Mouse (Mus musculus) WW6 (cell line): ENCODE results near the gene Ercc4.
"Not testable (repeated sequence)": the region's sequence is repeated elsewhere in the genome, so short reads cannot be mapped to it uniquely, and the experiment has no call there.

Source experiments
- DNase-seq: peaks from one replicate; pipeline ENCODE4 v3.0.0-alpha.2; 2013; ENCODE audit warnings: low read depth, low spot score

Ercc4 gene

DNA sequence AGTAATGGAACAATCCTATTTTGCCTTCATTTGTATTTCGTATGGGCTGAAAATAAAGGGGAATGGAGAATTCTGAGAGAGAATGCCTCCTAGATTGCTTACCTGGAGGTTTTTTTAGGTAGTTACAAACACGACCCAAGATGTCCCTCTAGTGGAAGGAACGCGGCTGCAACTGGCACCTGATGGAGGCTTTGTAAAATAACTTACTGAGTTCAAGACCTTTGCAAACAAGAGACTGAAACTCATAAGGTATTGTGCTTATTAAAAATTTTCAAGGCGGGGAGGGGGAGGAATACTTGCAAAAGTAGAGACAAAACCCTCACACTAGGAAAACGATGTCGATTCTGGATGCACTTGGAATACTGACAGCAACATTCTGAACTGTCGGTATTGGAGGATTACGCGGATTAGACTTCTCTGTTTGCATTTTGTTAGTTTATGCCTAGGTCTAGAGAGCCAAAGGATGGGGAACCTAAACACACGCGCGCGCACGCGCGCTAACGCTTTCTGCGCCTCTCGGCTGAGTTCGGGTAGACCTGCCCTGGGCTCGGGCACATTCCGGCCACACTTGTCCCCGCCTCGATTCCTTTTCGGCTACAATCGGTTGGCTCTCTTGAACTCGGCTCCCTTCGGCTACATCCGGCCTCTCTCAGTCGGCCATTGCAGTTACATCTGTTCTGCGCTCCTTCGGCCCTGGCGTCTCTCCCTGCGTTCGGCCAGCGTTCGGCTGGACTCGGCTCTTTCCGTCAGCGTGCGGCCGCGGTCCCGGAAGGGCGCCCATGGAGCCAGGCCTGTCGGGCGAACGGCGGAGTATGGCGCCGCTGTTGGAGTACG, at the start of gene Ercc4:
Gene Ercc4, plus strand, starts transcription at position 529 of the 834 bp plus-strand sequence.
- peak; percentile 65 for DNase-seq

DNA sequence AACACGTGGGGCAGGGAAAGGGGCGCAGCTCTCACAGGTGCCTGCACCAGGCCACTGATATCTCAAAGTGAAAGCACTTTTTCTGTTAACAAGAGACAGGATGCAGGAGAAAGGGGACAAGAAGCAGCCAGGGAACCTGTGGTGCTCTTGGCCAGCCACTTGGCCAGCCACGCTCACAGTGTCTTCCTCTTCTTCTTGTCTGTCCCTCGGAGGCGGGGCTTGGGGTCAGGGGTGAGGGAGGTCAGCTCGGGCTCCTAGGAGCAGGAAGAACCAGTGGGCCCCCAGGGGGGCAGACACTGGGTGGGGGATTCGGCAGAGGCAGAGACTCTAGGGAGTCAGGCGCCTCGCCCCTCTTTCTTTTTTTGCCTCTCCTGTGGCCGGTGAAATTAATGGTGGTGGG, 48.4 kb upstream of the Ercc4 start:
- DNase-seq: no peak

DNA sequence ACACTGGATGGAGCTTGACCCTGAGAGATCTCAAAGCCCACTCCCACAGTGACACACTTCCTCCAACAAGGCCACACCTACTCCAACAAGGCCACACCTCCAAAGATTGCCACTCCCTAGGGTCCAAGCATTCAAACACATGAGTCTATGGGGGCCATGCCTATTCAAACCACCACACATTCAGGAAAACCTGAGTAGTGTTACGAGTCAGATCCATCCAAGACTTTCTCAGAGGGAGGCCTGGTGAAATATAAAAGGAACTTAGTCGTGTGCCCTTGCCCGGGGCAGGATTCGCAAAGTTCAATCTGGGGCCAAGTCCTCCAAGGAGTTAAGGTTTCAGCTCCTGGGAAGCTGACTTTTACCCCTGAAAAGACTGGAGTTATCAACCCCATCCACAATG, 35.3 kb upstream of the Ercc4 start:
- DNase-seq: no peak

DNA sequence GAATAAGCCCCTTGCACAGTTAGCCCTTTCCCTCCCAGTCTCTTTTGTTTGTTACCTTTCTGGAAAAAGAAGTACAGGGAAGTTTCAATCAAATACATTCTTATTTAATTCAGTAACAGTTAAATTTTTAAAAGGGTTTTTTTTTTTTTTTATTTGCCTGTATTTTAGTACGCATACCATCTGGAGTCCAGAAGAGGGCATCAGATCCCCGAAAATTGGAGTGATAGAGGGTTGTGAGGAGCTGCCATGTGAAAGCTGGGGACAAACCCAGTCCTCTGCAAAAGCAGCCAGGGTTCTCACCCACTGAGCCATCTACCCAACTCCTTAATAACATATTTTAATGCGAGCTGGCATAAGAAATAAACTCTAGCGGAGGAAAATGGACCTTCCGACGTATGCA, 29.3 kb upstream of the Ercc4 start:
- no peak for DNase-seq

DNA sequence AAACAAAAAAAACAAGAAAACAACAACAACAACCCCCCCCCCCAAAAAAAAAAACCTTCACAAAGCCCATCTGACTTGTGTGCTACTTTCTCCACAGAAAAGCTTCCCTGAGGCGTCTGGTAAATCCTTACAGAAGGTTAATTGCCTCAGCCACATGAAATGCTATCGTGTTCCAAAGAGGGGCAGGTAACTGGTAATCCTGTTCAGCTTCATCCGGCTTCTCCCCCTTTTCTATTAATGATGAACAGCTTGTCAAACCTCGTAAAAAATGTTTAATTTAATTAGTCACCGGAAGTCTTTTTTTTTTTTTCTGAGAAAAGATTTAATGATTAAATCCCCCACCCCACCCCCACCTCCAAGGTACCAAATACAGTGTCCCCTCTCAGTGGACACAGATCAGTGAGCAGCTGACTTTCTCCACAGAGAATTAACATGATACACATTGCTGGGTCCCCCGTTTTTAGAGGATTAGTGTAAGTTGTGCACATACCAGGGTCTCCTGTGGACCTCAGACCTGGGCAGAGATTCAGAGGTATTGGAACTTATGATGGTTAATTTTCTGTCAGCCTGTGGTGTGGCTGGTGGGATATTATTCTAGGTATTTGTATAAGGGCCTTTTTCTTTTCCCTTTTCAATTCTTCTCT, 26.2 kb upstream of the Ercc4 start:
- no peak for DNase-seq

DNA sequence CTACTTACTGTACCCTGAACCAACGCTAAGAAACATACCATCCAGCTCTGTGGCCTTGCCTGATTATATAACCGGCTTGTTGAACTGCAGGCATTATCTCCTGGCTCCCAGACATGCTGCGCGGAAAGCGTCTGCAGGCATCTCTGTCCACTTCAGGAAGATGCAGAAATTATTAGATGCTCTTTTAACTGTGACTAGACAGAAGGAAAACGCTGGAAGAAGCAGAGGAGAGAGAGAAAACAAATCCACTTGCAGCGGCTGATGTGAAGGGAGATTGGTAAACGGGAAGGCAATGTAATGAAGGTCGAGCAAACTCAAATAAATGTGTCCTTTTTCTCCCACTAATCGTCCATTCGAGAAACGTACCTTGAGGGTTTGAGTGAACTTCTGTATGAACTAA, 1.1 kb upstream of the Ercc4 start:
- DNase-seq: no peak

DNA sequence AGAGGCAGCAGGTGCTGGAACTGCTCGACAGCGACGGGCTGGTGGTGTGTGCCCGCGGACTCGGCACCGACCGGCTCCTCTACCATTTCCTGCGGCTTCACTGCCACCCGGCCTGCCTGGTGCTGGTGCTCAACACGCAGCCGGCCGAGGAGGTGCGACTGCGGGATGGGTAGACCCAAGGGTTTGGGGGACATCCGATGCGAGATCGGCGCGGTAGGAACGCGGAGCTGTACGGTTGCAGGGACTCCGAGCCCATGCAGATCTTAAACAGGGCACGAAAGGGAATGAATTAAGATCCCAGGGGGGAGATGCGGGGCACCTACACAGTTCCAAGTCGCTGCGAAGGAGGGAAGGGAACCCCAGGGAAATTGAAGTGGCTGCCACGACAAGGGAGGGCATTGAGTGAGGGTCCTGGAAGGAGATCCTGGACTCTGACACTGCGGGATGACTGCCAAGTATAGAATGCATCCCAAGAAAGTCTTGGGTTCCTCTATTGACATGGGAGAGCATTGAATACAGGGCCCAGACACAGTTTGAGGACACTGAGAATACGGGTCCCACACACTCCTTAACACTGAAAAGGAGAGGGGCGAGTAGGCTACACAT, 609 bp downstream of the Ercc4 start:
- no peak for DNase-seq

DNA sequence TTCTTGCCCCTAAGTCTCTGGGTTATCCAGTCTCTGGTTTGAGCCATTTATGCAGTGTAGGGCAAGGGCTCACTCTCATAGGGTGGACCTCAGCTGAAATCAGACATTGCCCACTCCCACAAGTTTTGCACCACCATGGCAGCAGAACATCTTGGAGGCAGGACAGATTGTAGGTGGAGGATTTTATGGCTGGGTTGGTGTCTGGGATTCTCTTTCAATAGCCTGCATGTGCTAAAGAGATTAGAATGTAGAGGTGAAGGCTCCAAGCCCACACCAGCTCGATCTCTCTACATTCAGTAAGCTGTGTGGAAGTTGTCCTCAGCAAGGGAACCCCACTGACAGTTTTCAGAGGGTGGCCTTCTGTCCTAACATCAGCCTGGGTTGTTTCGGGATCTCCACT, 5.3 kb downstream of the Ercc4 start:
- no peak for DNase-seq

DNA sequence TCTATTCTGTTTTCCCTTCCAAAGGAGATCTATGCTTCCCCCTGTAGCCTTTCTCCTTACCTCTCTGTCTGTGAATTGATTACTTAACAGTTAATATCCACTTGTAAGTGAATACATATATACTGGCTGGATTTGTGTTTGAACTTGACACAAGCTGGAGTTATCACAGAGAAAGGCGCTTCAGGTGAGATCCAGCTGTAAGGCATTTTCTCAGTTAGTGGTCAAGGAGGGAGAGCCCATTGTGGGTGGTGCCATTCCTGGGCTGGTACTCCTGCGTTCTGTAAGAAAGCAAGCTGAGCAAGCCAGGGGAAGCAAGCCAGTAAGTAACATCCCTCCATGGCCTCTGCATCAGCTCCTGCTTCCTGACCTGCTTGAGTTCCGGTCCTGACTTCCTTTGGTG, 6.0 kb downstream of the Ercc4 start:
- DNase-seq: not testable (repeated sequence)

DNA sequence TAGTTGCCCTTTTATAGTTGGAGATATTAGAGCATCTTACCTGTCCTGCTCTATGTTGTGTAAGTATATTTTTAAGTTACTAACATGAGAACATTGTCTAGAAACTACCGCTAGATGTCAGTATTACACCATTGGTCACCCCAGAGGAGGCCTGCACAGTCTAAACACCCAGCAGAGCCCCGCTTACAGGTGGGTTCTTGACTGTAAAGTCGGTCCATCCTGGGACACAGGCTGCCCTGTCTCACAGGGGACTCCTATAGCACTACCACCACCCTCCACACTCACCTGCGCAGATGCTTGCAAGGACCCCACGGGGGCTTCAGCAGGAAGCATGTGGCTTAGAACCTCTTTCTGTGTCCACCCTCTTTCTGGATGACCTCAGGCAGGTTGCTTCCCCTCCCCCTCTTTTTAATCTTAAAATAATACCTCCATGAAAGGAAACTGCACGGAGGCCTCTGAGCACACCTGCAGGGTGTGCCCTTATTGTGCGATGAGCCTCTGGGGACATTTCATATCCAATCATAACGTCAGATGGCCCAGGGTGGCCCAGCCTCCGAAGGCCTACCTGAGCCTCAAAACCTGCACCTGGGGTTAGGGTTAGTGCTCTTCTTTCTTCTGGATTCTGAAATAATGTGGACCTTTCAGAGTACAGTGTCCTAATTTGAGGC, 7.9 kb downstream of the Ercc4 start:
- DNase-seq: no peak

DNA sequence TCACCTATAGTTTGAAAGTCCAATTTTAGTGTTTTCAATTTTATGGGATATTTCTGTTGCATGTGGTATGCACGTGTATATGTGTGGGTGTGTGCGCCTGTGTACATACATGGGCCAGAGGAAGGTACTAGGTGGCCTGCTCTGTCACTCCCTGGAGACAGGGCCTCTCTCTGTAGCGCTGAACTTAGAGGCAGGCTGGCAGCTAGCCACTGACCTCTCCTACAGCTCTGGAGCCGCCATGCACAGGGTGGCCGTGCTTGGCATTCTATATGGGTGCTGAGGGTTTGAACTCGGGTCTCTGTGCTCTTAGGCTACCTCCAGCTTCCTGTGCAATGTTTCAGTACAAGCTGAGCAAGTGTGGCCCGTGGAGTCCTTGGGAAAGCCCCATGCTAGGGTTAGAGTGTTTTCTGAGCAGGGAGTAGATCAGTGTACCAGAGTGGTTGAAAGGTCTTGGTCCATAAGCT, 8.5 kb downstream of the Ercc4 start:
- no peak for DNase-seq

DNA sequence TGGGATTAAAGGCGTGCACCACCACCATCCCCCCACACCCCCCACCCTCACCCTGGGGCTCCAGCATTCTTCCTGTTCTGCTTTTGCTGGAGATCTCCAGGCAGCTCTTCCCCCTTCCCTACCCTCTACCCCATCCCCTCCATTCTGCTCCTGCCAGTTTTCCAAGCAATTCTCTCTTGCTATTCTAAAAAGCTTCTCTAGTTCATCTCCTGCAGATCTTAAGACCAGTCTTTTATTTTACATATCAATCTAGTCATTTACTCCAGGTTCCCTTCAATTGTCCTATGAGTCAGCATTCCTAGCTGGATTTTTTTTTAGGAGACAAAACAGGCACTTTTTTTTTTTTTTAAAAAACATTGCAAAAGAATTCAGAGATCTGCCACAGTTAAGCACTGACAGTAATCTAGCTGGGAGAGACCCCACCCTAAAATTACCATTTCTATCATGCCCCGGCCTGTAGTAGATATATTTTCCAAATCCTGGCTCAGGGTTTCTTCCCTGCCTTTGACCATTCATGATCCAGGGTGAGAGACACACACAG, 9.3 kb downstream of the Ercc4 start:
- no peak for DNase-seq

DNA sequence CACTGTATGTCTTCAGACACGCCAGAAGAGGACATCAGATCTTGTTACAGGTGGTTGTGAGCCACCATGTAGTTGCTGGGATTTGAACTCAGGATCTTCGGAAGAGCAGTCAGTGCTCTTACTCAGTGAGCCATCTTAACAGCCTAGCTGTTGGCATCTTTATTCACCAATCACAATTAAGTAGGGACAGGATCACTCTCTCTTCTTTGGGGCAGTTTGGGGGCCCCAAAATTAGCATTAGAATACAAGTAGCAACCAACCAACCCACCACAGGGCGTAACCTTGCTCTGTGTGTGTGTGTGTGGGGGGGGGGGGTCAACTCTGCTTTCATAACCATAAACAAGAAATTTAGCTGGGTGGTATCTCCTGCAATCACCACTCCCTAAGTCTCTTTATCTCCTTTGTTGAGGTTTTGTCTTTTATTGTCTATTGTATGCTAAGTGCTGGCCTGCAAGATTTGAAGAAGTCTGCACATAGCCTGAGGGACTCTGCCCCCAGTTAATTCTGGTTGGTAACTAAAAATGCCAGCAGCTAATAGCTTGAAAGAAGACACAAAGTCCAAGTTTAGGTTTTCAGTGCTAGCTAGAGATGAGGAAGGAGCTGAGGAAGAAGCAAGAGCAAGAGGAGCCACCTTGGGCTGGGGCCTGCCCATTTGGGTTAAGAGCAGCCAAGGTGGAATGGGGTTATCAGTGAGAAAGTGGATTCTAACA, 10.3 kb downstream of the Ercc4 start:
- DNase-seq: no peak

DNA sequence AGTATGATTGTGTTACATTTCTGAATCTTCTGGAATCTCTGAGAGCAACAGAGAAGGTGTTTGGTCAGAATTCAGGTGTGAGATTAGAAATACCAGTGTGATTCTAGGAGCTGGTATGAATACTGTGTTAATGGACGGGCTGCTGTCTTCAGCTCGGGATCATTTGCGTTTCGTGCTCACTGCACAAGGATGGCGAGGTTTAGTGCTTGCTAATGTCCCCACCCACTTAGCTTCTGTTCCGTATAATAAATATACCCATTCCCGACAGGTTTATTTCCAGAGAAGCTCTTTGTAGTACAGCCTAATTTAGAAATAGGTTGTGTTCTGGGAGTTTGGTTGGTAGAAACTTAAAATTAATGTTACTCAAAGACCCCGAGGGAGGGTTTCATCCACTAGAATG, 15.9 kb downstream of the Ercc4 start:
- no peak for DNase-seq

DNA sequence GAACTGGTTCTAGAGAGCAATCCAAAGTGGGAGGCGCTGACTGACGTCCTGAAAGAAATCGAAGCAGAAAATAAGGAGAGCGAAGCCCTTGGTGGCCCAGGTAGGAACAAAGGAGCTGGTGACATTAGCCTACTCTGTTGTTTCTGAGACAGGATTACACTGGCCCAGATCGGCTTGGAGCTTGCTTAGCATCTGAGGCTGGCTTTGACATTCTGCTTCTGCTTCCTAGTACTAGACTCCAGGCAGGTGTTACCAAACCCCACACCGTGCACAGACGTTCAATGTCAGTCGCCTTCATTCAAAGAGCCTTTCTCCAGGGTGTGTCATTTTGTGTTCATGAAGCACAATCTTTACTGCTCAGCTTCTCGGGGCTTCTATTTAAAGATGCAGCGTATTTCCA, 18.1 kb downstream of the Ercc4 start:
- DNase-seq: no peak

DNA sequence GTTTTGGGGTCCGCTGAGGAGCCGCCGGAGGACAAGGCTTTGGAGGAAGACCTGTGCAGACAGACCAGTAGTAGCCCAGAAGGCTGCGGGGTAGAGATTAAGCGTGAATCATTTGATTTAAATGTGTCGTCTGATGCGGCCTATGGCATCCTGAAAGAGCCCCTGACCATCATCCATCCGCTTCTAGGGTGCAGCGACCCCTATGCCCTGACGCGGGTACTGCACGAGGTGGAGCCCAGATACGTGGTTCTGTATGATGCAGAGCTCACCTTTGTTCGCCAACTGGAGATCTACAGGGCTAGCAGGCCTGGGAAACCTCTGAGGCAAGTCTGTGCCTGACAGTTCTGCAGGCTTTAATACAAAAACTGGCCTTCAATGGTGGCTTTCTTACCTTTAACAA, 20.9 kb downstream of the Ercc4 start:
- peak; percentile 67 for DNase-seq

DNA sequence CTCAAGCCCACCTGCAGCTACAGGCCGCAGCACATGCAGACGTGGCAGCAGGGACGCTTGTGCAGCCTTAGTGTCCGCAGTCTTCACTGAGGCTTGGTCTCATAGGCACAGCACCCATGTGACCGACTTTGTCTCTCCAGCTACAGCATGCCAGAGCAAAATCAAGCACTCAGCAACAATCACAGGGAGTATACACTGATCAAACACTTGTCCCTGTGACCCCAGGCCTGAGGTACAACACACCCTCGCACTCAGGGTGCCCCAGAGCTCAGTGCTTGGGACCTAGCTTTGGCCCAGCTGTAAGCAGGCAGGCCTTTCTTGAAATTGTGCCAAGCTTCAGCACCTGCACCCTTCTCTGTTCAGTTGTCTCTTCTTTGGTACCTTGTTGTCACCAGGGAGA, 31.7 kb downstream of the Ercc4 start:
- no peak for DNase-seq

DNA sequence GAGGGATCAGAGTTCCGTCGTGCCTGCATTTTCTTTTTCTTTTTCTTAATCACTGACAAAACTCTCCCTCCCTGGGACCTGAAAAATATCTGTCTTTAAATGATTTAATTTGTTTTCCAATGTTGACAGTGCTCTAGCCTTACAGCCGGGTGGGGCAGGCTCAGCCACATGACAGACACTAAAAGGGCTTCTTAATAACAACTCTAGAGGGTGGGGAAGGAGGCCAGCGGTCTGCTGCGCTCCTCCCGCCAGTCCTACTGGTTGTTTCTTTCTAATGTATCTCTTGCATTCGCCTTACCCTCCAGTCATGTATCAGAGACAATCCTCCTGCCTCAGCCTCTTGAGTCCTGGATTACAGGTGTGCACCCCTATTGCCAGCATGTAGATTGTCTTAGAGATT, 34.4 kb downstream of the Ercc4 start:
- DNase-seq: no peak

DNA sequence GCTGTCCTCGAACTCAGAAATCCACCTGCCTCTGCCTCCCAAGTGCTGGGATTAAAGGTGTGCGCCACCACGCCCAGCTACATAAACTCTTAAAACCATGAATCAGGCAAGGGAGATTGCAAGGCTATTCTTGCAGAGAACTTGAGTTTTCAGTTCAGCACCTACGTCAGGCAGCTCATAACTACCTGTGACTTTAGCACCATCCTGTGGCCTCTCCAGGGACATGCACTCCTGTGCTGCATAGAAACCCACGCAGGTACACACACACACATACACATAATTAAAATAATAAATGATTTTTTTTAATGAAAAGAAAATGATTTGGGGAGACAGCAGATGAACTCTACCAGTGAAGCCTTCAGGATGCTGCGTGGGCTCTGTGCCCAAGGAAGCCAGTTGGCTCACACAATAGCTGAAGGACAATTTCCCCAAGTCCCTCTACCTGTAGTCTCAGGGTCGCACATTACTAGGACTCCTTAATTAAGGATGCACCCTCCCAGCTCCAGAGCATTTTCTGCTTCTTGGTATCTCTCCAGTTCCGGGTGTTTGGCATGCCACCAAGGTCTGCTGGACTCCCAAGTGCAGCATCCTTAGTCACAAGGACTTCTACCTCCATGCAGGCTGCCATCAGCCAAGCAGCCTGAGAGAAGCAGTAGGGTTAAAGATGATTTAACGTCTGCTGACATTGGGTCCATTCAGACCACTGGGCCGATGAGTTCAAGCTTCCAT, 35.4 kb downstream of the Ercc4 start:
- DNase-seq: no peak

DNA sequence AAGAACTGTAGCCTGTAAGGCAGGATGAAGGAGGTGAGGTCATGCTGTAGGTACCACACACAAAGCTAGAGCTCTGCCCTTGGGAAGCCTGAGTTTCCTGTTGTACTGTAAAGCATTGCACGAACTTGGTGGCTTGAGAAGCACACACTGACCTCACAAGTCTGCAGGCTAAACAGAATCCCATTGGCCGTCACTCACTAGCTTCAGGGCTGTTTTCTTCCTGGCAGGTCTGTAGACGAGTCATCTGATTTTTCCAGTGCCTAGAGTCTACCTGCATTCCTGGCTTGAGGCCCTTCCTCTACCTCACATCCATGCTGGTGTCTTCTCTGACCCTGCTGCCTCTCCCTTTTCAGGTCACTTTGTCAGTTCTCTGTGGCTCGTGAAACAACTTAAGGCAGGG, 36.7 kb downstream of the Ercc4 start:
- DNase-seq: no peak
